Mouse (Mus musculus) myocyte (in vitro differentiated cells): ENCODE measurements at regions not wholly inside any gene's neighbourhood (a gene's known extent, or its start where the extent isn't known, plus 50 kb on each side); places are given as distances from the start of the nearest gene placed in this dataset.

Experiments
- CEBPB ChIP-seq: IDR thresholded peaks from 2 replicates; pipeline ENCODE4 v1.6.1; 2011; ENCODE audit warnings: mild to moderate bottlenecking, moderate library complexity; ENCODE audit not compliant: poor library complexity, insufficient read depth, severe bottlenecking
- POLR2A ChIP-seq: IDR thresholded peaks from one replicate; pipeline ENCODE4 v1.6.1; 2011; ENCODE audit warnings: low read depth, mild to moderate bottlenecking, control low read depth, moderate library complexity; ENCODE audit not compliant: insufficient read length
- TCF12 ChIP-seq: IDR thresholded peaks from one replicate; pipeline ENCODE4 v1.6.1; 2011; ENCODE audit warnings: mild to moderate bottlenecking, control low read depth; ENCODE audit not compliant: poor library complexity, insufficient read depth, severe bottlenecking

GRCm38 (mm10) chr12:43265016-43265415 lies 945.1 kb downstream of the Dnajb9 start:
- TF ChIP-seq POLR2A (no peak), TCF12 (no peak), CEBPB (no peak)
